ENCODE assay signal across 13 mouse cellular contexts in the genomic region with DNA sequence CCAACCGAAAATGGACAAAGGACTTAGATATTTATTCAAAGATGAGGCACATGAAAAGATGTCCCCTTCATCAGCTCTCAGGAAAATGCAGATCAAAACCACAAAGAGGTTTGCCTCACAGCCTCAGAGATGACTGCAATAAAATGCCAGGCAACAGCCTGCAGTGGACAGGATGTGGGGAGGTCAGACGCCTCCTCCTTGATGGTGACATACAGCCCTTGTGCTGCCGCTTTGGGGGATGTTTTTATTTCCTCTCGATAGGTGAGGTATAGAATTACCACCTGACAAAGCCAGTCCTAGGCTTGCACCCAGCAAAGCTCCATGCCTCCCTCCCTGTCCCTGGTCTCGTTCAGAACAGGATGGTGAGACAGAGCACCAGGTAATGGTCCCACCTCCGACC. TPM values are rescaled to one million over a fixed set of nuclear protein-coding genes. Genes with fewer than 3 reads are reported as not detected.
DNase-seq lines count a peak whose midpoint lies in the region; ATAC-seq and TF ChIP-seq lines count a peak whose summit lies in the region.
"Had no signal": no experiment of that assay in that cellular context is flagged by ENCODE, and none has a peak within 500 bp of the region (broad histone marks: within the 10 kb centered on the region; RNA-seq: fewer than 3 reads in every experiment).

No protein-coding gene starts in this region.

- no peaks in the 10 kb centered on the region for H3K9me3 ChIP-seq in heart, embryonic 10.5 days
- H3K9me3 ChIP-seq in lung, embryonic 14.5 days (ENCODE audit: low read depth, low read length): no peaks in the 10 kb centered on the region
- H3K9me3 ChIP-seq in stomach, embryonic 16.5 days (replicated peaks; ENCODE audit: control insufficient read depth, low read length): no peaks in the 10 kb centered on the region

- H3K9ac ChIP-seq in lung, embryonic 14.5 days: no peak overlapping the region
- no peak overlapping the region for H3K9ac ChIP-seq in stomach, embryonic 16.5 days (ENCODE audit: low read length)

- peak overlapping the region; percentile 8; the same call in 1 of the 2 replicates for H3K27ac ChIP-seq in heart, embryonic 10.5 days
- peak overlapping the region; percentile 91 for H3K27ac ChIP-seq in lung, embryonic 14.5 days (ENCODE audit: low read depth)
- H3K27ac ChIP-seq in stomach, embryonic 16.5 days (ENCODE audit: low read length): peak overlapping the region; percentile 83; the same call in 1 of the 2 replicates

- H3K27me3 ChIP-seq in heart, embryonic 10.5 days (ENCODE audit: insufficient read depth, poor library complexity, severe bottlenecking): no peaks in the 10 kb centered on the region
- H3K27me3 ChIP-seq in lung, embryonic 14.5 days (ENCODE audit: insufficient read depth, low read length): 0 out of 2 replicates have a peak, but pooled peaks cover 3% of the 10 kb centered on the region
- no peaks in the 10 kb centered on the region for H3K27me3 ChIP-seq in stomach, embryonic 16.5 days (ENCODE audit: control insufficient read depth, insufficient read depth, low read length)
- H3K27me3 ChIP-seq: Patski had no signal

- H3K4me1 ChIP-seq in heart, embryonic 10.5 days: peaks cover 41% of the 10 kb centered on the region
- peaks cover 6% of the 10 kb centered on the region; the same call in 1 of the 2 replicates for H3K4me1 ChIP-seq in lung, embryonic 14.5 days (ENCODE audit: insufficient read depth)
- H3K4me1 ChIP-seq in stomach, embryonic 16.5 days (ENCODE audit: control insufficient read depth, insufficient read depth, low read length): peaks cover 13% of the 10 kb centered on the region

- DNase-seq in heart, embryonic 10.5 days (ENCODE audit: low spot score): no peak
- no peak for DNase-seq in heart, postnatal 25 days (ENCODE audit: low spot score)
- DNase-seq in lung, embryonic 14.5 days: peak; percentile 39
- no peak for DNase-seq in lung, postnatal 36 days
- peak; percentile 7 for DNase-seq in induced T-regulatory cell, adult 2 months (ENCODE audit: low read depth)
- DNase-seq in right cerebral cortex, postnatal 36 days (ENCODE audit: low spot score in 2 of 2): no peak
- DNase-seq in ovary, postnatal 10 days (ENCODE audit: low spot score): no peak
- DNase-seq: B cell, adult 2 months; gastrocnemius, postnatal 36 days; lung, postnatal 10 days had no signal

- intact Hi-C loops in heart, postnatal 25 days (cut with DNase I): no loop called here

- H3K4me2 ChIP-seq in lung, embryonic 14.5 days: no peak overlapping the region
- no peak overlapping the region for H3K4me2 ChIP-seq in stomach, embryonic 16.5 days (ENCODE audit: low read depth, low read length)

- H3K4me3 ChIP-seq in heart, embryonic 10.5 days: no peak overlapping the region
- no peak overlapping the region for H3K4me3 ChIP-seq in lung, embryonic 14.5 days (ENCODE audit: low read depth, low read length)
- H3K4me3 ChIP-seq in stomach, embryonic 16.5 days (replicated peaks; ENCODE audit: low read length): no peak overlapping the region

- no peaks in the 10 kb centered on the region for H3K36me3 ChIP-seq in heart, embryonic 10.5 days
- no peaks in the 10 kb centered on the region for H3K36me3 ChIP-seq in lung, embryonic 14.5 days (ENCODE audit: insufficient read depth)
- no peaks in the 10 kb centered on the region for H3K36me3 ChIP-seq in stomach, embryonic 16.5 days (ENCODE audit: control insufficient read depth, insufficient read depth, low read length)

- no peak for TF ChIP-seq CTCF in lung, embryonic 14.5 days (IDR thresholded peaks at IDR 0.05; ENCODE audit: low read depth)

- WGBS in heart, embryonic 10.5 days: 50% methylated on average over 6 of the region's 6 CpGs
- WGBS in lung, embryonic 14.5 days: 33% methylated on average over 6 of the region's 6 CpGs
- 48% methylated on average over 6 of the region's 6 CpGs for WGBS in stomach, embryonic 16.5 days

- ATAC-seq in lung, embryonic 14.5 days (ENCODE audit: insufficient read depth): 0 out of 2 replicates have a peak, but pooled peaks have one; percentile 25
- ATAC-seq in stomach, embryonic 16.5 days (ENCODE audit: insufficient read depth, low FRiP score): no peak
- ATAC-seq: hindbrain, embryonic 16.5 days; Patski had no signal

RNA-seq across cellular contexts. Expression of gene Igf1r, which starts 40.8 kb away (rescaled TPM):
- polyA plus RNA-seq in heart, embryonic 10.5 days (2016; fragmentation: Nextera tagmentation; extraction: Ambion mirVana): 17.2 and 24.9 TPM in 2 replicates
- 10 to 100 TPM; 12.7 to 18.8 TPM for total RNA-seq in heart, postnatal 25 days (2021)
- polyA plus RNA-seq in lung, embryonic 14.5 days (2014; fragmentation: Nextera tagmentation; extraction: Ambion mirVana): 19.6 and 19.7 TPM in 2 replicates
- 15.0 and 15.4 TPM in 2 replicates for polyA plus RNA-seq in stomach, embryonic 16.5 days (2015; fragmentation: Nextera tagmentation; extraction: Ambion mirVana)

Comparison
In these comparisons a context has a peak if more than half of its experiments do, and no peak if none do; other contexts are left out.
1. DNase-seq: peak in lung, embryonic 14.5 days (single experiment) and induced T-regulatory cell, adult 2 months (single experiment); none in heart, embryonic 10.5 days (single experiment), heart, postnatal 25 days (single experiment), lung, postnatal 36 days (single experiment), right cerebral cortex, postnatal 36 days (0 of 2) and ovary, postnatal 10 days (single experiment).
2. H3K27ac ChIP-seq: peak in every context shown above with its lines; median percentile 91 in lung, embryonic 14.5 days; 83 in stomach, embryonic 16.5 days; 8 in heart, embryonic 10.5 days.